Mouse (Mus musculus) CD4-positive, CD25-positive, alpha-beta regulatory T cell, adult 2 months (primary cell): ENCODE measurements around the gene Smlr1.

Experiments
- DNase-seq: peaks from one replicate; pipeline ENCODE4 v3.0.0-alpha.2; 2012; ENCODE audit warnings: low read depth, low spot score

The Smlr1 gene

DNA sequence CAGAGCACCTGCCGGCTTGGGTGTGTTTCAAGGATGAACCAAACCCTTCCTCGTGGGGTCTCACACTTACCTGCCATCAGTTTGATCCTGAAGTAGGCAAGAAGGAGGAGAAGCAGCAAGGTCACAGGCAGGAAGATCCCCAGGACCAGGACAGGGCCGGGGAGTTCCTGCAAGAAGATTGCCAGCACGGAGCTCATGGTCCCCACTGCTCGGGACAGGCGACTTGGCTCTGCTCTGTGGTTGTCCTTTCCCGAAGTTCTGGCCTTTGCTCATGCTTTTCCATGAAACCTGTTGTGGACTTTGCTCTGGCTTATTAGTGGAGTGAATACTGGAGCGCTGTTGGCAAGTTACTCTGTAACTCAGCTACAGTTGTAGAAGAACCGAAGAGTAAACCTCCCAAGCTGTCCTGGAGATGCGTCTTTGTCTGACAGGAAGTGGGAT, at the start of gene Smlr1:
Gene Smlr1, minus strand, starts transcription at position 377 of the 441 bp plus-strand sequence.
- no peak for DNase-seq

DNA sequence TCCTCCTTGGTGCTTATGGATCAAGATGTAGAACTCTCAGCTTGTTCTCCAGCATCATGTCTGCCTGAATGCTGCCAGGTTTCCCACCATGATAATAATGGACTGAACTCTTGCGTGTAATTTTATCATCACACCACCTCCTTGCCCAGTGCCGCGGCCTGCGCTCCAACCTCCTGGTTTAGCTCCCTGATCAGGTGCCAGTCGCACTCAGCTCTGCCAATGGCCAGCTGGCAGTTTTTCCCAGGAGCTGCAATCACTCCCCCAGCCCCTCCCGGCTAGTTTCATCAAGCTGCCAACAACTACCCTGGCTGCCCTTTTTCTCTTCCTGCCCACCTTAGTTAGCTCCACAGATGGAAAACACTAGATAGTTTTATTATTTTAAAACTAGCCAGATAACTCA, 48.8 kb upstream of the Smlr1 start:
- no peak for DNase-seq

DNA sequence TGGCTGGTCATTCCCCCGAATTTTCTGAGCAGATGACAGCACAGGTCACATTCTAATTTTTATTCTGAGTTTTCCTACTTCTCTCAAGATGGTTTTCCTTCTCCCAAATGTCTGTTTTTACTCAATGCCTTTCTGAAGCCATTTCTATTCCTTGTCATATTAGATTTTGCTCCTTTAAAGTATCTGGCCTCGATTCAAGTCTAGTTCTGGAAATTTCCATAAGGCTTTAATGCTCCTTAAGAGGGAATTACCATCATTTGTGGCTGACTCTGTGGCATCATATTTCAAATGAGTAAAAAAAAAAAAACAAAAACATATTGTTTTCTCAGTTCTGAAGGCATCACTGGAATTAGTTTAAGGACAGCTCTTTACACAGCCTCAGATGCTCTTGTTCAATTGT, 44.0 kb upstream of the Smlr1 start:
- no peak for DNase-seq

DNA sequence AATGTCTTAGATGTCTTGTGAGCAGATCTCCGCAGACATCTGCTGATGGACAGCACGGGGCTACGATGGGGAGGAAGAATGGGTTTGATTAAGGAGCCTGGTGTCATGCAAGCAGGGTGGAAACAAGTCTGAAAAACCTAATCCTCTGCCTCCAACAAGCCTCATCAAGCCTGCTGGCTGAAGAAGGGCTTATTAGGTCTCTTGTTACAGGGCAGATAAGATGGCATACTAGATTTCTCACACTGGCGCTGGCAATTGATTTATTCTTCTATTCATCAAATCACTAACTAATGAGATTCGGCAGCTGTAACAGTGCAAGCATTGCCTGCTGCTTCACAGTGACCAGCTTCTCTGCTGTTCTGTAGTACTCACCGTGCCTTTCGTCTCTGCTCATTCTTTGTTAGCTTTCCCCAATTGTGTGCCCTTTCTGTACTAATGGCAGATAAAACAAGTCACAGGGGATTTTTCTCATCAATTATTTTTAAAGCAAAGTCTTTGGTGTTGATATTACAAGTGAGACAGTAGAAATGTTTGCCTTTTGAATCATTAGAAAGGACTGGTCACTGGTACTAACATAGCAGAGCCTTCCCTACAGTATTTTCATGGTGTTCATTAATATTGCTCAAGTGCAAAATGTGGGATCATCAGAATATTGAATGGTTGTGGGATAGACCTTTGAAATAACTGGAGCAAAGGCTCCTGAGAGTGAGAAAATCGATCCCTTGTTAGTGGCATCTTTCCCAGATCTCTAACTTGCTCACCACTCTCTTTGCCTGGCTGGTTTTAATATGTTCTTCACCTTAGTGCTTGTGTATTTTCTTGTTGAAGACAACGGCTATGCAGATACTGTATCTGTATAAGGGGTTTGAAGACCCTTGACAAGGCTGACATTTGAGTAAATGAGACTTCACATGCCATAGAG, 35.5 kb upstream of the Smlr1 start:
- DNase-seq: no peak

DNA sequence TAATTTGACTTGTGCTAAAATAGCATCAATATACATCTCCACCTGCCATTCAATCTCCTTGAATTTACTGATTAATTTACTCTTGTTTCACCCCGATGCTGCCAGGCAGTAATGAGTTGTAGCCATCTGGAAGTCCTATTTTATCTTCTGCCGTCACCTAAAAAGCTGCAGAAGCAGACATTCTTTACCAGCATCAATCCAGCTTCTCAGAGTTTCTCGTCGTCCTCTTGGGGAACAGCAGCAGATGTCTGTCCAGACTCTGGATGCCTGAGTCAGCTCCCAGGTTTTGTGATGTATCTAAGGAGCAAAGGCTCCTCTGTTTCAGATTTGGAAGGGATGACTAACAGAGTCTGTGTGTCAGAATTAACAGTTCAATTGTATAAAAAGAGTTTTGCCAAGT, 16.9 kb upstream of the Smlr1 start:
- no peak for DNase-seq

DNA sequence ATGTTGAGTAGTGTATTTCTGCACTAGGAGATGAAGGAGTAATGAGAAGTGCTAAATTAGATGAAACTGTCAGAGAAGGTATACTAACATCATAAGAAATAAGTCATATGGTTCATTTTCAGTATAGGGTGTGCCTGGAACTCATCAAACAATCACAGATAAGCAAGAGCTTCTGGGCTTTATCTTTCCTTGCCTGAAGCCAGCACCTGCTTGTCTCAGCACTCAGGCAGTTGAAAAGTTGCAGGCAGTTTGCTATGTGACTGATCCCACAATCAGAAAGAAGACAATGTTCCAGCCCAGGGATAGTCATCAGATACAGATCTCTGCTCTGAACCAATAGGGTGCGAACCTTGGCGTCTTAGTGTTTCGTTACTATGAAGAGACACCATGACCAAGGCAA, 5.0 kb upstream of the Smlr1 start:
- no peak for DNase-seq

DNA sequence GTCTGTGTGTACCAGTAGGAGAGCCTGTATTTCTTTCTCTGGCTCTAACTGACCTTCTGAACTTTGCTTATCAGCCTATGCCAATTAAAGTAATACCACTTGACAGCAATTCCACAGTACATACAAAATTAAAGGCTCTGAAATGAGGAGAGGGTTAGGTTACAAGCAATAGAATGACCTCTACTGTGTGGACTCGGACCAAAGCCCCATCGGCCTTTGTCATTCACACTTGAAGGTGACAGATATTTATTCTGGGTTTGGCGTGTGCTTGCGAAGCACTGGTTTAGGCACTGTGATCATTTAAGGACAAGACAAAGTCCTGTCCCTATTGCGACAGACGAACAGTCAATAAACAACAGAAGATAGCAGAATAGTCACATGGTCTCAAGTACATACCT, 3.7 kb upstream of the Smlr1 start:
- no peak for DNase-seq

DNA sequence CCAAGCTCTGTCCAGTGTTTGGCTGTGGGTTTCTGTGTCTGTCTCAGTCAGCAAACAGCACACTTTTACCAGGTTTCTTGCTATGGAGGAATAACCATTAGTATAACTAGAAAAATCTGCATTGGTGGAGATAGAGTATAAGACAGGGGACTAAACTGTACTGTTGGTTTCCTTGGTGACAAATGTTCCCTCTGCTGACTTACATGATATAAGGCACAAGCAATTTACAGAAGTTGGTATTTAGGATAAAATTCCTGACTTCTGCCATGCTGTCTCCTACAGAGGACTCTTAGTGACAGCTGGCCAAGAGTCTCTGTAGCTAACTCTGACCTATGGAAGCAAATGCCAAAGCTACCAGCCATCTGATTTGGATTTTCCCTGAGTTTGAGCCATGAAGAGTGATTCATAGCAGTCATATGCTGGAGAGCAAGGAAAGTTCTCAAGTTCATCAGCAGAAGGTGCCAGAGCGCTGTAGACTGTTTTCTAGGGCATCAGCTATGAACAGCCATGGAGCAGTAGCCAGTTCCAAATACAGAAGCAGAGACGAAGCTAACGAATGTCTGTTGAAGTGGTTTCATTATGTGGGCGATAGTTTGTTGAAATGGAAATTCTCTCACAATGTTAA, 3.2 kb upstream of the Smlr1 start:
- DNase-seq: no peak

DNA sequence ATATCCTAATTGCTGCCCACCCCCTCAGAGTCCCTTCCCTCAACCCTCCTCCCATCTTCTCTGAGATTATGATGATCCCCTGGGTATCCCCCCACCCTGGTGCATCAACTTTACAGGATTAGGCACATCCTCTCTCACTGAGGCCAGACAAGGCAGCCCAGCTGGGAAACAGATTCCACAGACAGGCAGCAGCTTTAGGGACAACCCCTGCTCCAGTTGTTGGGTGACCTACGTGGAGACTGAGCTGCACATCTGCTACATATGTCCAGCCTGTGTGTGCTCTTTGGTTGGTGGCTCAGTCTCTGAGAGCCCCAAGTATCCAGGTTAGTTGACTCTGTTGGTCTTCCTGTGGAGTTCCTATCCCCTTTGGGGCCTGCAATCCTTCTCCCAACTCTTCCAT, 2.7 kb upstream of the Smlr1 start:
- DNase-seq: no peak

DNA sequence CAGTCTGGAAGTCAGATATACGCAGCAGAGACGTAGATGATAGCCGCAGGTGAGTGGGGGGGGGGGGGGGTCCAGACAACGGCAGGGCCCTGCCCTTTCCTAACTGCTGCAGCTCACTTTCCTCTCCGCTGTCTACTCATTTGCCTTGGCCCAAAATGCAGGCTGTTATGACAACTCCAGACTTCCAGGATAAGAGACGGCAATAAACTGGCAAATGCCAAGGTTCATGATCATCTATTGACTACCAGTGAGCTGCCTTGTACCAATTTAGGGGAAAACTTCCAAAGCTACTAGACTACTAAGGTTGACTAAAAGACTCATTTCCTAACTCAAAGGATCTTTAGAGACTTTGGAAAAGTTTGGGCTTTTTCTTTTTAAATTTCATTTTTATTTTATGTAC, 554 bp upstream of the Smlr1 start:
- no peak for DNase-seq

DNA sequence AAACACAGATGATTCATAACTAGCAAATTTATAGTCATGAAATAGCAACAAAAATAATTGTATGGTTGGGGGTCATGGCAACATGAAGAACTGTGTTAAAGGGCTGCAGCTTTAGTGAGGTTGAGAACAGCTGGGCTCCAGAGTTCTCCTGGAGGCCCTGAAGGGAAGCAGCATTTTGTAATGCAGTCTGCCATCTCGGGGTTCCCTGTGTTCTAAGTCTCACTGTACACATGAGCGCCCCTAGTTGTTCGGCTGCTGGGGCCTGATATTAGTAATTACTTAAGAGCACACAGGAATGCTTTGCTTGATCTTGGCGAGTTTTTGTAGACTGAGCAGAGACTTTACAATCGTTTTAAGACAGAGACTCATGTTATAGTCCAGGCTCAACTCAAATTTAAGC, 1.6 kb downstream of the Smlr1 start:
- no peak for DNase-seq

DNA sequence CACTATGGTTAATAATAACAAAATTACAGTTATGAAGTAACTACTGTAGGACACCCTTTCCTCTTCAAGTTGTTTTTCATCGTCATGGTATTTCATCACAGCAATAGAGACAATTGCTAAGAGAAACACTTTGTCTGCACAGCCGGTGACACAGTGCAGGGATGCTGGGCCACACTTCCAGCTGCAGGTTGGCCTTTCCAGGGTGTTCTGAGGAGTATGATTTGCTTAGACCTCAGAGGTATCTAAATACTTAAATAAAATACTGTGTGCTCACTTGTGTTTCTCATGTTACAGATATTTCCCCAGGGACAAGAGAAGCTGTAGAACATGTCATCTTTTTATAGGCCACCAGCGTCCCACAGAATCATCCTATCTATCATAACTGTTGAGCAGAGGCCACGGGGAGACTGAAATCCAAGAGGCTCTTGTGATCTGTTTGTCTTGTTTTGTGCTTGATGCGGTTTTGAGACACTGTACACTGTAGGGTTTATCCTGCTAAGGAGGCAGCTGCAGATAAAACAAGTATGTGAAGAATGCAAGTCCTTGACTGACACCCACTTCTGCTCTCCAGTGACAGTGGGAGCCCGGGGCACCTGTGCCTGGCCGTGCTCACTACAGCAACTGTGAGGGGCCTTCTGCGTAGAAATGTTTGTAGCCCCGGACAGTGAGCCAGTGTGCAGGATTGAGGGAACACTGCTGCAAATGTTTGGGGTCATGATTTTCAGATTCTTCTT, 2.4 kb downstream of the Smlr1 start:
- no peak for DNase-seq

DNA sequence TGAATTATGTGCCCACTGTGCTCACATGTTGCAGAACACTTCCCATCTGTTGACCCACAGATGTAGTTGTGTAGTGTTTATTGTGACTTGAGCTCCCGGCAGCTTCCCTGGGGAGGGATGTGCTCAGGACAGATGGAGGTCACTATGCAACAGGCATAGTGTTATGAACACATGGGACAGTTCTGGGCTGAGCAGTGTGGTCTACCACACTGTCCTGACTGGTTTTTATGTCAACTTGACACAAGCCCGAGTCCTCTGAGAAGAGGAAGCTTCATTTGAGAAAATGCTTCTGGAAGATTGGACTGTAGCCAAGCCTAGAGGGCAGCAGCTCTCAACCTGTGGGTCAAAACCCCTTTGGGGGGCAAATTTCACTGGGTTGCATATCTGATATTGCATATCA, 3.0 kb downstream of the Smlr1 start:
- no peak for DNase-seq

DNA sequence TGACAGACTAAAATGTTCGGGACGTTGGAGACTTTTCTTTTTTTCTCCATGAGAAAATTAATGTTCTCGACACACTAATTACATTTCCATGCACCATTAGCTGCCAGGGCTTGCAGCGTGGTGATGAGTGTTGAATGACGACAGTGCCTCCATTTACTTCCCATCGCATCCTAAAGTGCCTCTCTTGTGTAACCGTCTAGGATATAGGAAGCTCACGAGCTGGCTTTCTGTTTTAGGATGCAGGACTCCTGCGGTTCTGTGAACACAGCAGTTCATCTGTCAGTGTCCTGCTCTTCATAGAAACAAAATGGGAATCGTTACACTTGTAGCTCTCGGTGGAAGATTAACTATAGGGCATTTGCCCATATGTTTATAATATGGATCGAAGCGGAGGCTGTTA, 4.7 kb downstream of the Smlr1 start:
- no peak for DNase-seq

DNA sequence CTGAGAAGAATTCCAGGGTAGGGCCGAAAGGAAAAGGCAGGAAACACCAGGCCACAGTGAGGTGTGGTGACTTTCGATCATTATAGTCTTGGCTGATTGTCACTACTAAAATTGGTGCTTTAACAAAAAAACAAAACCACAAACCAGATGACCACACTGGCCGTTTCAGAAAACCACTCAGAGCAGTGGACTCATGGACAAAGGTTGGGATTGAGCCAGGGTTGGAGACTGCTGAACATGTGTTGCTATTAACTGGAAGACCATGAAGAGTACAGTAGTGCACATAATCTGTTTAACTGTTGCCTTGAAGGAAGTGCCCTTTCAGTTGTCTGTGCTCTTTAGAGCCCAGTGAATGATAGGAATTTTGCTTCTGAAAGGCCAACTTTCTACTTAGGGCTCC, 8.9 kb downstream of the Smlr1 start:
- DNase-seq: no peak

DNA sequence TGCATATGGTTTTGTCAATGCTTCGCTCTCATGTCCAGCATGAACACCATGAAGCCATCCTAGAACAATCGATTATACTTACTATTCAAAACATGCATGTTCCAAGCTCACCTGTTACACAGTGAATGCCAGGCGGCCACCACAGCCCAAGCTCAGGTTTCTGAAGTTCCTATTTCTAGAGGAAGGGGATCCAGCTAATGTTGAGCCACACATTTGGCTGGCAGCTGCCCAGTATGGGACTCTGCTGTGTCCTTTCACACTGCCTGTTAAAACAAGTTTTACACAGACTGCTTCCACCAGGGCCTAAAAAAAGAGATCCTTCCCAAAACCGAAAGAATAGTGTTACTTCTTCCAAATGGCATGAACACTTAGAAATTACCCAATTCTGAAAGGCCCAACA, 9.4 kb downstream of the Smlr1 start:
- no peak for DNase-seq

DNA sequence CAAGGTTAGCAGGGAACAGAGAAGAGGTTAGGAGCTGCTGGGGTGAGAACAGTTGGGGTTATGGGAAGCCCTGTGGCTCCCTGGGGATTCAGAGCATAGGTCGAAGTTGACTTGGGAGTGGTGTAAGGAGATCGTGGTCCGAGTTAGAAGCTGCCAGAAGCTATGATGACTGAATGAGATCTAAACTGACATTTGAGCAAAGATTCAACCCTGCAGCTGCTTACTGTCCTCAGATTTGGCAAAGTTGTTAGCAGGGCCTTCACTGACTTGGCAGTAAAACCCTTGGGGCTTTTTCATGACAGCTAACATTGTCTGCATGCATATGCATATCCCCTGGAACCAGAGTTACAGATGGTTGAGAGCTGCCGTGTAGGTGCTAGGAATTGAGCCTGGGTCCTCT, 9.9 kb downstream of the Smlr1 start:
- no peak for DNase-seq

DNA sequence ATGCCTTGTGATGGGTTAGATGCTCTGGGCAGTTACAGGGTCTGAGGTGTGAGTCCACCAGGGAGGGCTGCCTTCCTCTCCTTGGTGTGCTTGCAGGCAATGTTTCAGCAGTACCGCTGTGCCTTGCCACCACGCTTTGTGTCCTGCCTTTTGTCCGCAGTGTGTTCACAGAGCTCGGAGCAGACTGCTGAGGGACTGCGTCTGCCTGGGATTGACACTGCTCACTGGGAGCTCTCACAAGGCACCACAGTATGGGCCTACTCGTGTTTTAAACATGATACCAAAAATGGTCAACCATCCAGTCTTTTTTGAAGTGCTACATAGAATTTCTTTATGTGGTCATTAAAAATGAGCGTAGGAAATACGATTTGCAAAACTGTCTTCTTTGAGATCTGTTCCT, 12.3 kb downstream of the Smlr1 start:
- DNase-seq: no peak

DNA sequence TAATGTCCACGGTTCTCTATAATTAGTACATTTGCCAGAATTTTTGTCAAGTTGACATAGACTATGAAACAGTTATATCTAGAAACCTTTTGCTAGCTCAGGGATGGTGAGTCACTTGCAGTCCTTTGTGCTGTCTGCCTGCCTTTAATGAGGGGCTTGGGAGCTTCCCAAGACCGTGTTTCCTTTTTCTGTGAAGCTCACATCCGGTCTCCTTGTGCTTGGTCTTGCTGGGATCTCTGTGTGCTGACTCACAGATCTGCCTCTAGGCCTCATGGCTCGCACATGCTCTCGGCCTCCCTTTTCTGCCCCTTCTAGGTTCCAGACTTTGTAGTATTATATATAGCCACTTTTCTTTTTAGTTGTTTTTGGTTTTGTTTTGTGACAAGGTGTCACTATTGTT, 15.6 kb downstream of the Smlr1 start:
- DNase-seq: no peak

DNA sequence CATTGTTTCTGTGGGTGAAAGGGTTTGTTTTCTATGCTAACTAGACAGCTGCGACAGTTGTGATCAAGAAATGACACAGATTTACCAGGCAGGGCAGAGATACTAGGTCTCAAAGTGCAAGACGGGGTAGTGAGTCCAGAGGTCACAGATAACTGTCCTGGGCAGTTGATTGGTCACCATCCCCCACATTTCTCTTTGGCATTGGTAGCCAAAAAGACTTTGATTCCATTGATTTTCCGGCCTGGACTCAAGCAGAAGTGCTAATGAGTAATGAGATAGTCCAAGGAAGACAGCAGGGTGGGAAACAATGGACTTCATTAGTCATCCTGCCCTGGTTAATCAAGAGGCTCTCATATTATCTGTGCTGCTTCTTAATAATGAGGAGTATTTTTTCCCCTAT, 16.1 kb downstream of the Smlr1 start:
- no peak for DNase-seq

DNA sequence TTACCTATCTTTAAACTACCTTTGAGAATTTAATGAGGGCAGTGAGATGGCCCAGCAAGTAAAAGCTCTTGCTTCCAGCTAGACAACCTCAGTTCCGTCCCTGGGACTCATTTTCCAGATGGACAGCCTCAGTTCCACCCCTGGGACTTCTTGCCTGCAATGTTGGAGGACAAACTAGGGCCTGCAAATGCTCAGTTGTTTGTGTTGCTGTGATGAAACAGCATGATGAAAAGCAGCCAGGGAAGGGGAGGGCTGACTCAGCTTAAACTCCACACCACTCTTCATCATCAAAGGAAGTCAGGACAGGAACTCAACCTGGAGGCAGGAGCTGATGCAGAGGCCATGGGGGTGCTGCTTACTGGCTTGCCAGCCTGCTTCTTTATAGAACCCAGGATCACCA, 22.2 kb downstream of the Smlr1 start:
- DNase-seq: no peak

DNA sequence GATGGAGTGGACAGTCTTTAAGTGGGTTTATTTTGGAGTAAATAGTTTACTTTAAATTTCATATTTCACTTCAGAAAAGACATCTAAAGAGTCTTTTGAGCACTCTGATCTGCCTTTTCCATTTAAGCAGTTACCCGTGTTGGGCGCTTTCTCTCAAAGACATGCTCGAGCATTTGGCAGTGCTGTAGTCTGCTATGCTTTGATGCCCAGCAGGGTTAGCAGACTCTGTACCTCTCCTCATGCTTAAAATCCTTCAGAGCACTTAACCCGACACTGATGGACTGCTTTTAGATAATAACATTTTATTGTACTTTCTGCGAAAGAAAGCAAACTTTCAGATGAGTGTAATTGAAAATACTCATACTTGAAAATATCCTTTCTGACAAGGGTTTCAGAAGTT, 32.8 kb downstream of the Smlr1 start:
- DNase-seq: no peak
